Mouse (Mus musculus): ENCODE results near the gene Lrrfip2.

GRCm38 (mm10) chr9:111072971-111073370, 44.4 kb upstream of the Lrrfip2 start:
- no peak for TF ChIP-seq CTCF (IDR thresholded peaks at IDR 0.05; ENCODE audit: extremely low read depth, insufficient read length, insufficient replicate concordance, low read depth, low read length)
- no peak for TF ChIP-seq POLR2A (IDR thresholded peaks at IDR 0.05; ENCODE audit: low read depth, low read length)
